Mouse (Mus musculus) liver, embryonic 13.5 days (tissue): ENCODE results near the gene Nfkb1. TPM values are rescaled to one million over a fixed set of nuclear protein-coding genes. Genes with fewer than 3 reads are reported as not detected.

Source experiments
- ATAC-seq: fragments of 200-750 bp; cut with Nextera tagmentation; 2 replicates; pipeline ENCODE4 v1.8.0; 2017; ENCODE audit warnings: low read depth, mild to moderate bottlenecking, moderate number of reproducible peaks, moderate library complexity
- DNase-seq: peaks from one replicate; pipeline ENCODE4 v3.0.0; 2022
- H3K27ac ChIP-seq: fragments of 300-500 bp; sonication (generic); 2 replicates; pipeline ENCODE4 v1.5.1; 2015; ENCODE audit warnings: moderate library complexity, mild to moderate bottlenecking, inconsistent platforms
- H3K27me3 ChIP-seq: fragments of 300-500 bp; sonication (generic); 2 replicates; pipeline ENCODE4 v1.6.1; 2015; ENCODE audit warnings: mild to moderate bottlenecking, inconsistent platforms
- H3K36me3 ChIP-seq: fragments of 300-500 bp; sonication (generic); 2 replicates; pipeline ENCODE4 v1.6.1; 2015; ENCODE audit warnings: mild to moderate bottlenecking, inconsistent platforms
- H3K4me1 ChIP-seq: fragments of 300-500 bp; sonication (generic); replicated peaks from 2 replicates; pipeline ENCODE4 v1.6.1; 2015; ENCODE audit warnings: inconsistent platforms
- H3K4me2 ChIP-seq: fragments of 300-500 bp; sonication (generic); 2 replicates; pipeline ENCODE4 v1.6.1; 2015; ENCODE audit warnings: inconsistent platforms, mild to moderate bottlenecking, moderate library complexity
- H3K4me3 ChIP-seq: fragments of 300-500 bp; sonication (generic); replicated peaks from 2 replicates; pipeline ENCODE4 v1.5.1; 2015; ENCODE audit warnings: mild to moderate bottlenecking, inconsistent platforms
- H3K9ac ChIP-seq: fragments of 300-500 bp; sonication (generic); 2 replicates; pipeline ENCODE4 v1.6.1; 2015; ENCODE audit warnings: mild to moderate bottlenecking, inconsistent platforms
- H3K9me3 ChIP-seq: fragments of 300-500 bp; sonication (generic); replicated peaks from 2 replicates; pipeline ENCODE4 v1.6.1; 2016; ENCODE audit warnings: inconsistent platforms
- WGBS: fragments of 180-500 bp; shearing (Covaris S2); methylation state at CpG from one replicate; pipeline ENCODE4 v1.1.7; 2015; ENCODE audit not compliant: insufficient replicate concordance; 5-methylcytosine and 5-hydroxymethylcytosine counted together
- polyA plus RNA-seq: library from polyadenylated mRNA; unstranded; fragments of >200 nt; fragmentation: Nextera tagmentation; extraction: Ambion mirVana; gene quantifications from 2 replicates; pipeline ENCODE4 v1.2.1, GENCODE M21; 2015

Gene Nfkb1
- polyA plus RNA-seq, 1 experiment from 2014 or later, result 14.1 TPM

DNA sequence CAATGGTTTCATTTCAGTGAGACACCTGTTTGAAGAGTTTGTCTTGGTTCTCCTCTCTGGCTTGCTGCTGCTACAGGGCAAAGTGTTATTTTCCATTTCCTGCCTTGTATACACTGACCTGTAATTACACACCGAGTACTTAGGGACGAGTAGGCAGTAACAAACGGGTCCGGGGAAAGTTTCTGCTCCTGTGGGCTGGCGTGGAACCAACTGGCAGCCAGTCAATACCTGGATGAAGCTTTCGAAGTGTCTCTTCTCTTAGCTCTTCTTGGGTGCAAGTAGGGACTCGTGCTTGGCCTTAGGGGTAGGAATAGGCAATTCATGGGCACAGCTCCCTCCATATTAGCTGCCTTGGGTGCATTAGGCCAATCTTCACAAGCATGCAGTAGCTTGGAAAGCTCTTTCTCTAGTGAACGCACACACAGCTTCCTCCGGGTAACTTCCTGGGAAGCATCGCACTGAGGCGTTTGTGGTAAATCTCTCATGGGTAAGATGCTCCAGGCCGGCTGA is 7.2 kb upstream of the Nfkb1 start:
- H3K36me3 ChIP-seq, result no peaks in the 10 kb centered on the region
- H3K9ac ChIP-seq, result no peak overlapping the region
- H3K27me3 ChIP-seq, result no peaks in the 10 kb centered on the region
- ATAC-seq, result no peak
- H3K4me2 ChIP-seq, result no peak overlapping the region
- H3K9me3 ChIP-seq, result no peaks in the 10 kb centered on the region
- peaks cover 29% of the 10 kb centered on the region for H3K4me1 ChIP-seq
- WGBS, result 51% methylated on average over 12 of the region's 12 CpGs
- DNase-seq, result no peak
- H3K27ac ChIP-seq, result no peak overlapping the region
- no peak overlapping the region for H3K4me3 ChIP-seq

- Histone ChIP-seq H3K9ac (no peak overlapping the region), H3K36me3 (no peaks in the 10 kb centered on the region), H3K27ac (0 out of 2 replicates have a peak overlapping the region, but pooled peaks have one; percentile 3), H3K4me3 (no peak overlapping the region), H3K4me1 (peaks cover 42% of the 10 kb centered on the region), H3K9me3 (no peaks in the 10 kb centered on the region), H3K27me3 (peaks cover 9% of the 10 kb centered on the region), H3K4me2 (peak overlapping the region; percentile 9; the same call in 1 of the 2 replicates)
- peak; percentile 48 for DNase-seq
- WGBS, result 22% methylated on average over 8 of the region's 8 CpGs
- peak; percentile 91 for ATAC-seq
These were observed 4.9 kb upstream of the Nfkb1 start for GRCm38 (mm10) chr3:135696262-135696661.

DNA sequence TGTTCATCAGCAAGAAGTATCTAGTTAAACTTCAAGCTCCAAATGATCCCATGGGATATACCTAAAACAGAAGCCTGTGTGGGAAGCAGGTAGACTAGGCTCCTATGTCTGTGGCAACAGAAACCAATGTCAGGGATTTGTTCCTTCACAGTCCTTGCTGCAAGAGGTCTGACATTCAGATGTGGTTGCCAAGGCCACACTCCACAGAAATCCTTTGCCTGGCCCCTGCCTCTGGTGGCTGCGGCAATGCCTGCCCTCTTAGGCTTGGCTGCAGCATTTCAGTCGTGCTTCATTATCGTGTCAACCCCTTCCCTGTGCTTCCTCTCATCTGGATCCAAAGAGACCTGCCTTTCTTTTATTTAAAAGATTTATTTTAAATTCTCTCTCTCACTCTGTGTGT is 1.7 kb upstream of the Nfkb1 start:
- ATAC-seq (no peak), DNase-seq (no peak)
- Histone ChIP-seq H3K27me3 (peaks cover 20% of the 10 kb centered on the region), H3K27ac (no peak overlapping the region), H3K36me3 (no peaks in the 10 kb centered on the region), H3K4me1 (peaks cover 66% of the 10 kb centered on the region), H3K4me2 (no peak overlapping the region), H3K9me3 (no peaks in the 10 kb centered on the region), H3K4me3 (no peak overlapping the region), H3K9ac (no peak overlapping the region)
- 44% methylated on average over 3 of the region's 3 CpGs for WGBS

- under 1% methylated on average over 40 of the region's 47 CpGs for WGBS
- no peaks in the 10 kb centered on the region for H3K36me3 ChIP-seq
- peak overlapping the region; percentile 93 for H3K4me2 ChIP-seq
- peak overlapping the region; percentile 72 for H3K4me3 ChIP-seq
- H3K27ac ChIP-seq, result peak overlapping the region; percentile 73
- peak overlapping the region; percentile 83 for H3K9ac ChIP-seq
- H3K4me1 ChIP-seq, result peaks cover 52% of the 10 kb centered on the region
- DNase-seq (no peak), ATAC-seq (peak; percentile 55)
- peaks cover 20% of the 10 kb centered on the region for H3K27me3 ChIP-seq
- H3K9me3 ChIP-seq, result no peaks in the 10 kb centered on the region
These were observed 668 bp downstream of the Nfkb1 start for GRCm38 (mm10) chr3:135690568-135691190.

DNA sequence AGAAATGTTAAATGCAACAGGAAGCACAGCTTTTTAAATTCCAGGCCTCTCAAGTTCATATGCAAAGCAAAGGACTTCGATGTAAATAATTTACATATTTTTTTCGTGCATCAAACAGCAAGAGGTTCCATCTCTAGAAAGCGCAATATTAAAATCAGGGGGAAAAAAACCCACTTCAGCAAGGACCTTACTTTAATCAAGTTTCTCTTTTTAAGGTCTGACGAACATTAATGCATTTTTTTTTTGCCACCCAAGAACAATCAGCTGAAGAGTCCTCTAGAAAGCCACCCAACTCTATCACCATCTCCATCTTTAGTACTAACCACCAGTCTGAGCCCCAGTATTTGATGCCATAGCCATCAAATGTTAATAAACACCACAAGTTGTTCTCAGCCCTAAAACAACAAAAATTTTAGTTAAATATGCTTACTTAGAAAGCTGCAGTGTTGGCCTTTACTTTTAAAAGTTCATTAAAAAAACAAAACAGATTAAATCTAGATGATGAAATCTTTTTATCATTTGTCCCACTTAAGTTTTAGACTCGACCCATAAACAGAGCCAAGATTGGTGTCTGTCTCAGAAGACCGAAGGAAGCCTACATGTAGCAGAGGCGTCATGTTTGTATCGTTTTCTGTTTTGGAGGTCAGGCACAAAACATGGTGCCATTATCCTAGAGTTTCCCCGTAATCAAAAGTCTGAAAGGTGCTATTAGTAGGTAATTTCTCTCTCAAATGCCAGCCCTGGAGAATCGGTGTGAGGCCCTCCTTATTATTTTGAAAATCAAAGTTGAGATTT is 1.4 kb downstream of the Nfkb1 start:
- Histone ChIP-seq H3K9me3 (no peaks in the 10 kb centered on the region), H3K4me3 (peak overlapping the region; percentile 72), H3K4me2 (peak overlapping the region; percentile 93), H3K27ac (peak overlapping the region; percentile 73; the same call in 1 of the 2 replicates), H3K4me1 (peaks cover 49% of the 10 kb centered on the region), H3K27me3 (peaks cover 20% of the 10 kb centered on the region), H3K9ac (peak overlapping the region; percentile 83), H3K36me3 (no peaks in the 10 kb centered on the region)
- ATAC-seq, result no peak
- WGBS, result 43% methylated on average over 10 of the region's 10 CpGs
- no peak for DNase-seq

- no peak for ATAC-seq
- Histone ChIP-seq H3K4me1 (peaks cover 49% of the 10 kb centered on the region), H3K27ac (no peak overlapping the region), H3K4me2 (peak overlapping the region; percentile 93), H3K36me3 (no peaks in the 10 kb centered on the region), H3K9me3 (no peaks in the 10 kb centered on the region), H3K27me3 (peaks cover 20% of the 10 kb centered on the region), H3K9ac (no peak overlapping the region), H3K4me3 (no peak overlapping the region; the same call in 1 of the 2 replicates)
- 29% methylated on average over 11 of the region's 11 CpGs for WGBS
- DNase-seq, result no peak
These were observed 2.2 kb downstream of the Nfkb1 start for GRCm38 (mm10) chr3:135688970-135689772.

- H3K27me3 ChIP-seq, result peaks cover 20% of the 10 kb centered on the region
- no peak overlapping the region for H3K27ac ChIP-seq
- no peaks in the 10 kb centered on the region for H3K9me3 ChIP-seq
- no peak overlapping the region for H3K4me2 ChIP-seq
- DNase-seq (no peak), ATAC-seq (no peak)
- H3K4me1 ChIP-seq, result peaks cover 55% of the 10 kb centered on the region
- H3K9ac ChIP-seq, result no peak overlapping the region
- 62% methylated on average over 9 of the region's 9 CpGs for WGBS
- no peaks in the 10 kb centered on the region for H3K36me3 ChIP-seq
- H3K4me3 ChIP-seq, result no peak overlapping the region
These were observed 3.4 kb downstream of the Nfkb1 start for GRCm38 (mm10) chr3:135687965-135688364.

- DNase-seq (no peak), ATAC-seq (no peak)
- Histone ChIP-seq H3K4me1 (peaks cover 59% of the 10 kb centered on the region), H3K4me2 (no peak overlapping the region), H3K36me3 (no peaks in the 10 kb centered on the region), H3K4me3 (no peak overlapping the region), H3K27me3 (peaks cover 13% of the 10 kb centered on the region), H3K9ac (no peak overlapping the region), H3K9me3 (no peaks in the 10 kb centered on the region), H3K27ac (no peak overlapping the region)
- 51% methylated on average over 5 of the region's 5 CpGs for WGBS
These were observed 4.9 kb downstream of the Nfkb1 start for GRCm38 (mm10) chr3:135686419-135686818.

DNA sequence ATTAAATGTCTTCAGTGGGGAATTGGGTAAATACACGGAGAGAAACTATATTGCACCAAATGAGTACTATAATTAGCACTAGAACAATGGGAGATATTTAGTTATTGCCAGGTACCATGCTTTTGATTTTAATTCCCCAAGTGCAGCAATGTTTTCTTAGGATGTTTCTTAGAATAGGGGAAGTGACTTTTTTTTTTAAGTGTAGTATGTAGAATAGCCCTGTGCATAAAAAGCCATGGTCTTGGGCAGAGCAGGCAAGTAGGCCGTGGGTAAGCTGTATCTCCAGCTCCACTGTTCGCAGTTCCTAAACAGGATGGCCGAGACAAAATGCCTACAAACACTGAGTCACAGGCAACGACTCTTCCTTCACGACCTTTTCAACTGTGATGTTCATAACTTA is 8.1 kb downstream of the Nfkb1 start:
- no peaks in the 10 kb centered on the region for H3K27me3 ChIP-seq
- H3K4me1 ChIP-seq, result peaks cover 45% of the 10 kb centered on the region
- no peaks in the 10 kb centered on the region for H3K36me3 ChIP-seq
- H3K4me3 ChIP-seq, result no peak overlapping the region
- no peak for ATAC-seq
- no peak overlapping the region for H3K27ac ChIP-seq
- H3K9me3 ChIP-seq, result no peaks in the 10 kb centered on the region
- no peak overlapping the region for H3K9ac ChIP-seq
- no peak for DNase-seq
- WGBS, result 48% methylated on average over 6 of the region's 6 CpGs
- H3K4me2 ChIP-seq, result no peak overlapping the region

- Histone ChIP-seq H3K4me1 (peaks cover 43% of the 10 kb centered on the region), H3K4me2 (no peak overlapping the region), H3K27ac (no peak overlapping the region), H3K9ac (no peak overlapping the region), H3K4me3 (no peak overlapping the region), H3K36me3 (no peaks in the 10 kb centered on the region), H3K9me3 (no peaks in the 10 kb centered on the region), H3K27me3 (no peaks in the 10 kb centered on the region)
- 58% methylated on average over 3 of the region's 3 CpGs for WGBS
- DNase-seq (no peak), ATAC-seq (no peak)
These were observed 9.1 kb downstream of the Nfkb1 start for GRCm38 (mm10) chr3:135682240-135682639.

DNA sequence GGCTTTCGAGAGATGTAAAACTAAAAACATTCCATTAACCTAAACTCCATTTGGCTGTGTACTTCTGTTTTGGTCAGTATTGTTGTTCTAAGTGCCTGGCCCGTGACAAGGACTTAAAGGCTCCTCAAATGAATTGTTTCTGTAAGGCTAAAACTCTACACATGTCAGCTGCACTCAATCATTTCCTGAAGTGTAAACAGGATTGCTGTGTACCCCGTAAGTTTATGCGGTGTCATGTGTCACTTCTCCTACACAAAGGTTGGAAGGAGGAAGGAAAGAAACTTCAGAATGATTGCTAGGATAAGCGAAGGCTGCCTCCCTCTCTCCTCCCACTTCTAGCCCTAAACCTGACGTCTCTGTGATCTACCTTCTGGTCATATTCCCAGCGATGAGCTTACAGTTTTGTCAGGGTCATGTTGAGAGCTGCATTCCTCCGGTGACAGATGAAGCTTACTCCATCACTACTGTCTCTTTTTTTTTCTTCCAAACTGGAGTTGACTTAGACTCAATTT is 10.0 kb downstream of the Nfkb1 start:
- Histone ChIP-seq H3K27me3 (no peaks in the 10 kb centered on the region), H3K27ac (no peak overlapping the region), H3K9ac (no peak overlapping the region), H3K4me3 (no peak overlapping the region), H3K36me3 (no peaks in the 10 kb centered on the region), H3K4me1 (peaks cover 52% of the 10 kb centered on the region), H3K4me2 (no peak overlapping the region), H3K9me3 (no peaks in the 10 kb centered on the region)
- ATAC-seq (no peak), DNase-seq (no peak)
- WGBS, result 21% methylated on average over 8 of the region's 8 CpGs
